Mouse (Mus musculus) macrophage (primary cell): ENCODE measurements around the gene Cd302. TPM values are rescaled to one million over a fixed set of nuclear protein-coding genes. Genes with fewer than 3 reads are reported as not detected.

Experiments used
- H3K27ac ChIP-seq: fragments of 350-480 bp; formaldehyde crosslinking; 2 replicates; pipeline ENCODE4 v1.9.0; 2021
- H3K36me3 ChIP-seq: fragments of 350-480 bp; formaldehyde crosslinking; 2 replicates; pipeline ENCODE4 v1.9.0; 2021; ENCODE audit errors: inconsistent target
- H3K4me3 ChIP-seq: fragments of 350-480 bp; formaldehyde crosslinking; 2 replicates; pipeline ENCODE4 v1.9.0; 2021; ENCODE audit errors: inconsistent target
- H3K79me2 ChIP-seq: fragments of 350-480 bp; formaldehyde crosslinking; 2 replicates; pipeline ENCODE4 v1.9.0; 2021; ENCODE audit errors: inconsistent target
- WGBS: methylation state at CpG from one replicate; pipeline ENCODE4 v1.1.7; 2026; ENCODE audit warnings: inconsistent platforms; ENCODE audit not compliant: missing documents; 5-methylcytosine and 5-hydroxymethylcytosine counted together
- polyA plus RNA-seq: library from polyadenylated mRNA; stranded (reverse); fragments of 250-400 nt; gene quantifications from 3 replicates; pipeline ENCODE4 v1.2.4, GENCODE M21; 2018; ENCODE audit warnings: inconsistent platforms

The Cd302 gene
- polyA plus RNA-seq, 1 experiment from 2014 or later: 30.9 TPM

DNA sequence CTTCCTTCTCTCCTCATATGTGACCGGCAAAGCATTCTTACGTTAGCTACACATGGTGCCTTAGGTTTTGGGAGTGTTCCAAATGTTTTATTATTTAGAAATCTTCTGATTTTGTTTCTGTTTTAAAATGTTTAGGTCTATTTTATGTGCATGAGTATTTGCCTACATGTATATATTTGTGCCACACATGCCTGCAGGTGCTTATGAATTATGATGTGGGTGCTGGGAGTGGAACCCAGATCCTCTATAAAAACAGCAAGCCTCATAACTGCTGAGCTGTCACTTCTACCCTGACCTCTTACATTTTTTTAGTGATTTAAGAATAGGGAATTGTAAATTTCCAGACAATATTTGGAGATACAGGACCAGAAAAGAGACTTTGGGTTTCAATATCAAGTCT is 62.3 kb downstream of the Cd302 start:
- no peaks in the 10 kb centered on the region for H3K36me3 ChIP-seq
- 95% methylated on average over 2 of the region's 2 CpGs for WGBS
- no peak overlapping the region for H3K4me3 ChIP-seq
- H3K79me2 ChIP-seq: peaks cover 100% of the 10 kb centered on the region
- H3K27ac ChIP-seq: no peak overlapping the region

DNA sequence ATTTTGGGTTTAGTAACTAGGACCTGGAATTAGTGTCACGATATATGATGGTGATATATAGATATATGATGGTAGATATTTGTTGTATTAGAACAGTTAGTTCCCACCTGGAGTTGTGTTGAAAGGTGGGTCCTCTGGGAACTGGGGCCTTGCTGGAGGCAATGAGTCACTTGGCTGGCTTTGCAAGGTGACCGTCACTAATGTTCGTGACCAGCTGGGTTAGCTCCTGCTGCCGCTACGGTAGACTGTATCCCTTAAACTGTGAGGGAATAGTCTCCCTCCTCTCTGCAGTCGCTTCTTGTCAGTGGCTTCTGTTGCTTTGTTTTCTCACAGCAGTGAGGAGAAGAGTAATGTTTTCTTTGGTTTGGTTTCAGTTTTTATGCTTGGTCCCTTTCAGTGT is 63.1 kb downstream of the Cd302 start:
- Histone ChIP-seq H3K27ac (no peak overlapping the region), H3K36me3 (no peaks in the 10 kb centered on the region), H3K4me3 (no peak overlapping the region), H3K79me2 (peaks cover 100% of the 10 kb centered on the region)
- 94% methylated on average over 6 of the region's 6 CpGs for WGBS

DNA sequence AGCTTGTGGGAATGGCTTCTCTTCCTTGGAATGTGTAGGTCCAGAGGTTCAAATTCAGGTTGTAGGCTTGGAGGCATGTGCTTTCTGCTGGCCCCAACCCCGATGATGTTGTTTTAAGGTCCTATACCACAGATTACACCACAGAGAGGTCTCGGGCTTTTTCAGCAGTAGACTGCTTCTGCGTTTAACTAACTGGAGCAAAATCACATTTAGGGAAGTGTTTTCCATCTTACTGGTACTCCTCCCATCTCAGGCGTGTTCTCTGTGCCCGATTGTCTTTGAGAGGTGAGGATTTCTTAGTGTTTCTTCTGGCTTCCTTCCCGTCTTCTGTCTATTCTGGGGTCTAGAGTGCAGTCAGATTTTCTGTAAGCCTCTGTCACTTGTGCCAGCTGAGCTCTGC is 66.7 kb downstream of the Cd302 start:
- no peak overlapping the region for H3K4me3 ChIP-seq
- WGBS: 34% methylated on average over 6 of the region's 6 CpGs
- peaks cover 100% of the 10 kb centered on the region for H3K79me2 ChIP-seq
- no peaks in the 10 kb centered on the region for H3K36me3 ChIP-seq
- no peak overlapping the region for H3K27ac ChIP-seq

DNA sequence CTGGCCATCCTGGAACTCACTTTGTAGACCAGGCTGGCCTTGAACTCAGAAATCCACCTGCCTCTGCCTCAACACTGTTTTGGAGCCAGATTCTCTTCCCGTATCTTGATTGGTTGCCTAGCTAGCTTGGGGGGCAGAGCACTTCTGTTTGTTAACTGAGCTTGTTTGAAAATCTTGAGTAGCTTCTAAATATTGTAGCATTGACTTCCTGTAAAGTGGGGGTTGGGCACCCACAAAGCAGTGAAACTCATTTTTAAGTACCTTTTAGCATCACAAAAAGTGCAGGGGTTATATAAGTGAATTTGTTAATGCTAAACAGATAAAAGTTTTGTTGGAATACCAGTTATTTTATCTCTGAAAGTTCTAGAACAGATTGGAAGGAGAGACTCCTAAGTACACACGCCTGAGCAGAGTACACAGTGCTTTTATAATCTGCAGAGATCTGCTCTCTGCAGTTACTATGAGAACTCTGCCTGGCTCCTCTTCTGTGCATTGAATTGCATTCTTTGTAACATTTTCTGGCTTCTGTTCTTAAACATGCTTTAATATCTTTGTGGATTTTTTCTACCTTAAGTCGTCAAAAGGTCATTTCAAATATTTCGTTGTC is 67.6 kb downstream of the Cd302 start:
- no peak overlapping the region for H3K27ac ChIP-seq
- H3K79me2 ChIP-seq: peaks cover 100% of the 10 kb centered on the region
- H3K4me3 ChIP-seq: no peak overlapping the region
- H3K36me3 ChIP-seq: no peaks in the 10 kb centered on the region
- 86% methylated on average over 4 of the region's 4 CpGs for WGBS

DNA sequence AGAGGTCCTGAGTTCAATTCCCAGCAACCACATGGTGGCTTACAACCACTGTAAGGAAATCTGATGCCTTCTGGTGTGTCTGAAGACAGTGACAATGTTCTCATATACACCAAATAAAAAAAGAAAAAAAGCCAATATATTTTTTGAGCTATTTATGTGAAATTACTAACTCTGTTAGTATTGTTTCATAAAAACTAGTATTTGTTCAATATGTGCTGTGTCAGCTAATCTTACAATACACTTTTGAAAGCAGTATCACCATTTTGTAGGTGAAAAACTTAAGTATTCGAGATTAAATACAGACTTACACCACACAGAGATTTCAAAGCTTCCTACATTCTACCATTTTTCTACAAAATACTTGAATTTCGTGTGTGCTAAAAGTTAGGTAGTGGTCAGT is 69.6 kb downstream of the Cd302 start:
- Histone ChIP-seq H3K27ac (no peak overlapping the region), H3K36me3 (no peaks in the 10 kb centered on the region), H3K79me2 (peaks cover 97% of the 10 kb centered on the region), H3K4me3 (no peak overlapping the region)
- 94% methylated on average over 2 of the region's 2 CpGs for WGBS

DNA sequence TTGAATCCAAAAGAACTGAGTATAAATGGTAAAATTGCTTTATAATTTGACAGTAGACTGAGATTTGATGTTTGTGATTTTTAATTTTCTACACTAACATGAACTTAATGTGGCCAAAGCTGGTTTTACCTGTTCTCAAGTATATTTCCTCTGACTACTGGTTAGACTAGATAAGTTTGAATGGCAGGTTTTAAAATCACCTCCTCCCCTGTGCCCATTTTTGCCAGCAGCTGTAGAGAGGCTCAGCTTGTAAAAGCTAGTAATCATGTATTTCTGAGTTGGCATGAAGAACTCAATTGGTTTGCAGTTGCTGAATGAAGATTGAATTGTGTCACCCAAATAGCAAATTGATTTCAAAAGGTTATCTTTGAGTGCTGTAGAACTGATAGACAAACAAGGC is 71.8 kb downstream of the Cd302 start:
- H3K4me3 ChIP-seq: no peak overlapping the region
- H3K79me2 ChIP-seq: peaks cover 86% of the 10 kb centered on the region
- no peak overlapping the region for H3K27ac ChIP-seq
- H3K36me3 ChIP-seq: no peaks in the 10 kb centered on the region

DNA sequence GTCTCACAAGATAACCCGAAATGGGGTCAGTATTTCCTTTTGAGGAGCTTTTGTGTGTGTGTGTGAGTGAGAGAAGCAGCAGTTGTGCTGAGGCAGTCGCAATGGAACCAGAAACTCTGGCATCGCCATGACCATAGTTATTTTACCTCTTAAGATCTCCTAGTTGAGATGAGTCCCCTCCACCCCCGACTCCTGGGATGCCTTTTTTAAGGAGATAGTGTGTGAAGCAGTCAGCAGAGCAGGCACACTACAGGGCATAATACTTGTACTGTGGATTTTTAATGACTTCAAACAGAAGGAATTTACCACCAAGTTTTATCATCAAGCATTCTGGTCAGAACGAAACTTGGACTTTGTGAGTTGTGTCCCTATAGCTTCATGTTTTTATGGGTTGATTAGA is 73.5 kb downstream of the Cd302 start:
- peak overlapping the region; percentile 67; the same call in 1 of the 2 replicates for H3K27ac ChIP-seq
- 11% methylated on average over 5 of the region's 5 CpGs for WGBS

DNA sequence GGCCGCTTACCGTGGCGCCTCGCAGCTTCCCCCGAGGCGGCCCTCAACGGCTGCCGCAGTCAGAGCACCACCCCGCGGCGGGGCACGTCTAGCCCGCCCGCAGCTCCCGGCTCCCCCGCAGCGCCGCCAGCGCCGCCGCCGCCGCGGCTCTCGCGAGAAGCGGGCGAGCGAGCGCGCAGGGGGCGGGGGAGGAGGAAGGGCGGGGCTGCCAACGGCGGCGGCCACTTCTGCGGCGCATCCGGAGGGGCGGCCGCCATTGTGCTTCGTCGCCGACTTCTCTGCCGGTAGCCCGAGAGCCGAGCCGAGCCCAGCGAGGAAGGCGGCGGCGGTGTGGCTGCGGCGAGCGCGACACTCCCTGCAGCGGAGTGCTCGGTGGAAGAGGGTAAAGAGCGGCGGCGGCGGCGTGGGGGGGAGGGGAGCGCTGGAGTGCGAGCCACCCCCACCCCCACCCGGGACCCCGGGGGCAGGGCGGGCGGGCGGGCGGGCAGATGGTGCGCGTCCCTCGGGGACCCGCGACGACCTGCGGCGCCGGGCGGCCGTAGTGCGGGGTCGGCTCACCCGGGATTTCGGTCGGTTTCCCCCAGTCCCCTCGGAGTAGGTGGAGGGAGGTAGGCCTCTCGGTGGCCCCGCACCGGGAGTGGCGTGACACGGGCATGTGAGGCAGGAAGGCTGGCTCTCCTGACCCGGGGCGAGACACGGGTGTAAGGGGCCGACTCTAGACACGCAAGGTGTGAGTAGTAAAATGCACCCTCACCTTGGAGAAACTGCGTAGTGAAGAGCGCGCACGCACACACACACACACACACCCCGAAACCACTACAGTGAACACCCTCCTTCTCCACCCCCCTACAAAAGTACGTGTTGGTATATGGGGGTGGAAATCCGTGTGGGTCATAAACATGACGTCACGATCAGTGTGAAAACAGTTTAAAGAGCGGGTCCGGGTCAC is 74.3 kb downstream of the Cd302 start, which contains the start of the genes Baz2b and March7:
Gene Baz2b (minus strand): TSS at position 137 of the 949 bp plus-strand sequence.
Gene March7 (plus strand): TSS at position 185 of the 949 bp plus-strand sequence.
- under 1% methylated on average over 82 of the region's 109 CpGs for WGBS

More for the DNA sequence above, 73.5 kb downstream of the Cd302 start:
- H3K79me2 ChIP-seq: peaks cover 74% of the 10 kb centered on the region
- peak overlapping the region; percentile 83 for H3K4me3 ChIP-seq
- H3K36me3 ChIP-seq: no peaks in the 10 kb centered on the region

DNA sequence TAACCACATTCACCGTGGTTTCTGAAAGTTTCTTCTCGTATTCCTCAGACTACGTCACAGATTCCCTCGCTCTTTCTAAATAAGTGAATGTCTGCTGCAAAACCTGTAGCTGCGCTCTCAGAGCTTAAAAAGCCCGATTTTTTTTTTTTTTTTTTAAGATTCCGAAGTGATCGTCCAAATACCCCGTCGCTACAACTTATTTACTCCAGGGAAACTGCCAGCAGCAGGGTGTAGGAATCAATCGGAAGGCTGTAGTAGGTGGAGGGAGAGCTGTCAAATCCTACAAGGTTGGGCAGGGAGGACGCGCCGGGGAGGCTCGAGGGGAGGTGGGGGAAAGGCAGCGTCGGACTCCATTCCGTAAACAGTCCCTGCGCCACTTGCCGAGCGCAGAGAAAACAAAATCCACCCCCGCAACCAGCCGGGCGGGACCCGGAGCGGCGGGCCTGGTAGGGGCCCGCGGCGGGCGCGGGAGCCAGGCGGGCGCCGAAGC is 75.1 kb downstream of the Cd302 start:
- Histone ChIP-seq H3K36me3 (no peaks in the 10 kb centered on the region), H3K79me2 (peaks cover 57% of the 10 kb centered on the region), H3K27ac (peak overlapping the region; percentile 63), H3K4me3 (peak overlapping the region; percentile 81)
- 1% methylated on average over 35 of the region's 35 CpGs for WGBS

More for the DNA sequence above, 74.3 kb downstream of the Cd302 start, which contains the start of the genes Baz2b and March7:
- Histone ChIP-seq H3K36me3 (no peaks in the 10 kb centered on the region), H3K4me3 (peak within 1 kb of the TSS; percentile 83), H3K79me2 (peaks cover 65% of the 10 kb centered on the region), H3K27ac (peak within 1 kb of the TSS; percentile 67)

DNA sequence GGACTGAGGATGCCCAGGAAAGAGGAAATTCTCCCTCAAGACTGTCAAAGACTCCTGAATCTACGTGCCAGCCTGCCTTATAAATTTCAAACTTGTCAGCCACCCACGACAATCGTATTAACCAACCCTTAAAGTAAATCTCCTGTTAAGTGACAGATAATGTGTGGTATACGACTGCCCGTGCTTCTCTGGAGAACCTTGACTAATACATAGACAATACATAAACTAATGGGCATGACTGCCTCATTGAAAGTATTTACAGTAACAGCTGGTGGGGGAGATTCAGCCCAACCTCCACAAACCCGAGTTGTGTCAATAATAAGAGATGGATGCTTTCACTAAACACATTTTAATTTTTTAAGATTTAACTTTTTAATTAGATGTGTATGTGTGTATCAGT is 78.5 kb downstream of the Cd302 start:
- Histone ChIP-seq H3K36me3 (no peaks in the 10 kb centered on the region), H3K4me3 (no peak overlapping the region), H3K79me2 (peaks cover 23% of the 10 kb centered on the region), H3K27ac (no peak overlapping the region)
- WGBS: 96% methylated on average over 6 of the region's 6 CpGs

DNA sequence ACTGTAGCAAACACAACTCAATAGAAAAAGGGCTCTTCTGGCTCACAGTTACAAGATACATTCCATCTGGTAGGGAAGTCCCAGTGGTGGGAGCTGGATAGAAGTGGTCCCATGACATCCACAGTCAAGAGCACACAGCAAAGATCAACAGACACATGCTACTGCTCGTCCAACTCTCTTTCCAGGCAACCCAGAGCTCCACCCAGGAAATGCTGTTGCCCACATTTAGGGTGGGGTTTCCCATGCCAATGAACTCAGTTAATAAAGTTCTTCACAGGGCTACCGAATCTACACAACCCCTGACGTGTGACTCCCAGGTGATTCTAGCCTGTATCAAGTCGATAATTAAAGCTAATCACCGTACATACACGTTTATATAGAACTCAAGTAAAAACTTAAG is 80.1 kb downstream of the Cd302 start:
- no peaks in the 10 kb centered on the region for H3K36me3 ChIP-seq
- WGBS: 57% methylated on average over 6 of the region's 6 CpGs
- peaks cover 15% of the 10 kb centered on the region; the same call in 1 of the 2 replicates for H3K79me2 ChIP-seq
- H3K27ac ChIP-seq: no peak overlapping the region
- H3K4me3 ChIP-seq: no peak overlapping the region

DNA sequence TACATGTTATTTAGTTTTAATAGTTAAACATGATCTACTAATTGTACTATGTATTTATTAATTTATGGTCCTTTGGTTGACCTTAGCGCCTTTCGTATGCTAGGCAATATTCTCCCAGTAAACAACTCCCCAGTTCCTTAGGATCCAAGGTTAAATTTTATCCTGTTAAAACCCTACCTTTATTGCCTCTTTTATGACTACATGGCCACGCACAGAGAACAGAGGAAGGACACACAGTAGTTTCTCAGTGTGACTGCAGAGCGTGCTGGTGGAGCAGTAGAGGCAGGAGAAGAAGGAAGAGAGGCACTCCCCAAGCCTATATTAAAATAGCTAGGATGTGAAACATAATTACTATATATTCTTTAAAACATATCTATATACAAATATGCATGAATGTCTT is 80.6 kb downstream of the Cd302 start:
- H3K4me3 ChIP-seq: no peak overlapping the region
- H3K27ac ChIP-seq: no peak overlapping the region
- H3K79me2 ChIP-seq: peaks cover 15% of the 10 kb centered on the region; the same call in 1 of the 2 replicates
- 92% methylated on average over 4 of the region's 4 CpGs for WGBS
- H3K36me3 ChIP-seq: no peaks in the 10 kb centered on the region

DNA sequence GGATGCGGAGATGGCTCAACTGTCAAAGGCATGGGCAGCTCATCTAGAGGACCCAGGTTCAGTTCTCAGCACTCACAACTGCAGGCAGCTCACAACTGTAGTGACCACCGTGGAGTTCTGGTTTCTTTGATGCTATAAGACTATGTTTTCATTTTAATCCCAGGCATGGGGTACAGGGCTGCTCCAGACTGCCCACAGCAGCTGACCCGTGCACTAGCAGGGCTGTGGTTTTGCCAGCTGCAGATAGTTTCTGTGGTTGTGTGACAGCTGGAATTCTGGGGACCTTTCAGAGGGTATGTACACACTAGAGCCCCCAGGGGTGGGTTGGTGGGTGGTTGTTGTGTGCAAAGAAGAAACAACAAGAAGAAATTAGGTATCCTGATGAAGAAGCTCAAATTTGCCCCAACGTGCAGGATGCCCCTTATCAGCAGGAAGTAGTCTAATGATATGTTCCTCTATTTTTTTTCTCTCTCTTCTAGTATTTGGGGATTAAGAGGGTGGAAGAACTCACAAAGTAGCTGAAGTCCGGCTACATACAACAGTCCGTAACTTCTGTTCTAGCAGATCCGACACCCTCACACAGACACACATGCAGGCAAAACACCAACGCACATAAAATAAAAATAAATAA is 81.3 kb downstream of the Cd302 start:
- H3K36me3 ChIP-seq: no peaks in the 10 kb centered on the region
- WGBS: 75% methylated on average over 5 of the region's 8 CpGs

More for the DNA sequence above, 81.3 kb downstream of the Cd302 start:
- peaks cover 9% of the 10 kb centered on the region; the same call in 1 of the 2 replicates for H3K79me2 ChIP-seq
- H3K27ac ChIP-seq: no peak overlapping the region
- no peak overlapping the region for H3K4me3 ChIP-seq
